Mouse (Mus musculus) cortical plate, adult 2 months (tissue): Measurements from ENCODE around the gene Traf3. TPM values are rescaled to one million over a fixed set of nuclear protein-coding genes. Genes with fewer than 3 reads are reported as not detected.

Experiments
- H3K27ac ChIP-seq: fragments of 200-500 bp; 2 replicates; pipeline ENCODE4 v1.5.1; 2012; ENCODE audit warnings: low read length, control low read depth, inconsistent platforms; ENCODE audit not compliant: insufficient read depth
- H3K4me1 ChIP-seq: fragments of 200-500 bp; 2 replicates; pipeline ENCODE4 v1.6.1; 2011; ENCODE audit warnings: low read length; ENCODE audit not compliant: control insufficient read depth, insufficient read depth
- H3K4me3 ChIP-seq: fragments of 200-500 bp; 2 replicates; pipeline ENCODE4 v1.5.1; 2011; ENCODE audit warnings: mild to moderate bottlenecking, low read length, control low read depth; ENCODE audit not compliant: insufficient read depth
- CTCF ChIP-seq: fragments of 200-500 bp; IDR thresholded peaks from 2 replicates; pipeline ENCODE4 v1.5.1; 2011; ENCODE audit warnings: mild to moderate bottlenecking, control low read depth, low read length; ENCODE audit not compliant: insufficient read depth; ENCODE audit errors: extremely low read depth
- POLR2A ChIP-seq: fragments of 200-500 bp; IDR thresholded peaks from 2 replicates; pipeline ENCODE4 v1.6.1; 2011; ENCODE audit warnings: mild to moderate bottlenecking, low read length, control low read depth; ENCODE audit not compliant: insufficient read depth; ENCODE audit errors: extremely low read depth
- polyA plus RNA-seq: library from polyadenylated mRNA; depleted of rRNA; stranded (reverse); fragments of >200 nt; gene quantifications from 2 replicates; pipeline ENCODE4 v1.2.3, GENCODE M21; 2012

The Traf3 gene
- polyA plus RNA-seq, 1 experiment, result 31.6 TPM

- TF ChIP-seq CTCF, result no peak
- no peak for TF ChIP-seq POLR2A
- H3K27ac ChIP-seq, result no peak overlapping the region
- no peak overlapping the region for H3K4me3 ChIP-seq
- H3K4me1 ChIP-seq, result peaks cover 7% of the 10 kb centered on the region
Observed at GRCm38 (mm10) chr12:111190355-111190754, 24.2 kb downstream of the Traf3 start.

- TF ChIP-seq POLR2A, result no peak
- TF ChIP-seq CTCF, result no peak
- Histone ChIP-seq H3K4me3 (no peak overlapping the region), H3K27ac (no peak overlapping the region), H3K4me1 (peaks cover 7% of the 10 kb centered on the region)
Observed at GRCm38 (mm10) chr12:111190891-111191290, 24.7 kb downstream of the Traf3 start.

- Histone ChIP-seq H3K4me3 (no peak overlapping the region), H3K27ac (no peak overlapping the region), H3K4me1 (peaks cover 7% of the 10 kb centered on the region)
- no peak for TF ChIP-seq POLR2A
- no peak for TF ChIP-seq CTCF
Observed at GRCm38 (mm10) chr12:111192777-111193176, 26.6 kb downstream of the Traf3 start.

- no peak overlapping the region for H3K4me3 ChIP-seq
- no peak overlapping the region for H3K27ac ChIP-seq
- peaks cover 7% of the 10 kb centered on the region for H3K4me1 ChIP-seq
- no peak for TF ChIP-seq CTCF
- TF ChIP-seq POLR2A, result no peak
Observed at GRCm38 (mm10) chr12:111193331-111193730, 27.2 kb downstream of the Traf3 start.

GRCm38 (mm10) chr12:111196548-111196947 lies 30.4 kb downstream of the Traf3 start:
- H3K4me3 ChIP-seq, result no peak overlapping the region
- H3K4me1 ChIP-seq, result peaks cover 7% of the 10 kb centered on the region
- no peak for TF ChIP-seq CTCF
- TF ChIP-seq POLR2A, result no peak
- H3K27ac ChIP-seq, result no peak overlapping the region

GRCm38 (mm10) chr12:111203076-111203475 lies 36.9 kb downstream of the Traf3 start:
- peak overlapping the region; percentile 24; the same call in 1 of the 2 replicates for H3K27ac ChIP-seq
- peaks cover 2% of the 10 kb centered on the region; the same call in 1 of the 2 replicates for H3K4me1 ChIP-seq
- H3K4me3 ChIP-seq, result peak overlapping the region; percentile 5; the same call in 1 of the 2 replicates
- TF ChIP-seq POLR2A, result no peak
- TF ChIP-seq CTCF, result no peak

DNA sequence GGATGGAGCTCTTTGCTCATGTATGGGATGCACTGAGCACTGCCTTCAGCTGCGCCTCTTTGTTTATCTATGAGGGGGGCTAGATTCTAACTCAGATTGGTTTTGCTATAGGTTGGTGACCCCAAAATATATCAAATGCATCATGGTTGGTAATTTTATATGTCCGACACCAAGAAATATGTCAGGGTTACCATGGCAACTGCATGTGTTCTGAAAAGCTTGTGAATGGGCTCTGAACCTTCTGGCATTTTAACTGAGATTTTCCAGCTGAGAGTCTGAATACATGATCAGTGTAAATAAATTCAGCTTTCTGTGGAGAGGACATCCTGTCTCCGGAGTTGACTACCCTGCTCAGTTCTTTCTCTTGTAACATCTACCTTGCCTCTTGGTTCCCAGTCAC lies 37.8 kb downstream of the Traf3 start:
- Histone ChIP-seq H3K4me1 (peaks cover 2% of the 10 kb centered on the region), H3K4me3 (no peak overlapping the region), H3K27ac (no peak overlapping the region)
- TF ChIP-seq CTCF (no peak), POLR2A (no peak)

DNA sequence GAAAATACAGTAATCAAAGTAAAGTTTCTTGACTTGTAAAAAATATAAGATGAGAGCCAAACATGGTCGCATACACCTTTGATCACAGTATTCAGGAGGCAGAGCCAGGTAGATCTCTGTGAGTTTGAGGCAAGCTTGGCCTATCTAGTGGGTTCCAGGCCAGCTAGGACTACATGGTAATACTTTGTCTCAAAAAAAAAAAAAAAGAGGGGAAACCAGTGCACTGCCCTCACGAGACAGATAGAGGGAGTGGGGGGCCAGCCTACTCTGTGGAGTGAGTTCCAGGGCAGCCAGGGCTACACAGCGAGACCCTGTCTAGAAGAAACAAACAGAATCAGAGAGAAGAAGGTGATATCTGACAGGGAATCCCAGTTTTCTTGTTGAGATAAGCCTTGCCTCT lies 41.5 kb downstream of the Traf3 start:
- no peak overlapping the region for H3K4me3 ChIP-seq
- H3K4me1 ChIP-seq, result peaks cover 2% of the 10 kb centered on the region
- no peak overlapping the region for H3K27ac ChIP-seq
- TF ChIP-seq CTCF (no peak), POLR2A (no peak)

GRCm38 (mm10) chr12:111211729-111212128 lies 45.6 kb downstream of the Traf3 start:
- no peak overlapping the region for H3K4me3 ChIP-seq
- H3K4me1 ChIP-seq, result no peaks in the 10 kb centered on the region; the same call in 1 of the 2 replicates
- H3K27ac ChIP-seq, result no peak overlapping the region
- TF ChIP-seq POLR2A (no peak), CTCF (no peak)

- Histone ChIP-seq H3K4me1 (no peaks in the 10 kb centered on the region), H3K27ac (no peak overlapping the region), H3K4me3 (no peak overlapping the region)
- TF ChIP-seq POLR2A (no peak), CTCF (no peak)
Observed at GRCm38 (mm10) chr12:111218867-111219266, 52.7 kb downstream of the Traf3 start.

GRCm38 (mm10) chr12:111225197-111225780 lies 59.1 kb downstream of the Traf3 start:
- no peak overlapping the region for H3K27ac ChIP-seq
- TF ChIP-seq CTCF (no peak), POLR2A (no peak)
- H3K4me3 ChIP-seq, result no peak overlapping the region
- H3K4me1 ChIP-seq, result peaks cover 2% of the 10 kb centered on the region
